Mouse (Mus musculus) lung, postnatal 10 days (tissue): ENCODE results near the gene Rab40b.

ENCODE experiments used
- DNase-seq: peaks from one replicate; pipeline ENCODE4 v3.0.0; 2021

The Rab40b gene

GRCm38 (mm10) chr11:121387750-121388553 lies at the start of gene Rab40b:
Gene Rab40b, minus strand, starts transcription at chr11:121388251.
- peak; percentile 98 for DNase-seq

- DNase-seq, result no peak
Measured at GRCm38 (mm10) chr11:121437236-121437635, 49.2 kb upstream of the Rab40b start.

GRCm38 (mm10) chr11:121434156-121435155 lies 46.4 kb upstream of the Rab40b start, which contains the start of gene Fn3k:
Gene Fn3k, plus strand, starts transcription at chr11:121434913.
- DNase-seq, result peak; percentile 92

- DNase-seq, result no peak
Measured at GRCm38 (mm10) chr11:121433397-121433796, 45.3 kb upstream of the Rab40b start.

- no peak for DNase-seq
Measured at GRCm38 (mm10) chr11:121421553-121422173, 33.6 kb upstream of the Rab40b start.

GRCm38 (mm10) chr11:121420830-121421552 lies 32.9 kb upstream of the Rab40b start, which contains the start of gene Fn3krp:
Gene Fn3krp, plus strand, starts transcription at chr11:121421401.
- peak; percentile 100 for DNase-seq

GRCm38 (mm10) chr11:121420379-121420778 lies 32.3 kb upstream of the Rab40b start:
- no peak for DNase-seq

GRCm38 (mm10) chr11:121418932-121419331 lies 30.9 kb upstream of the Rab40b start:
- DNase-seq, result no peak

GRCm38 (mm10) chr11:121417971-121418370 lies 29.9 kb upstream of the Rab40b start:
- DNase-seq, result no peak

GRCm38 (mm10) chr11:121415351-121415750 lies 27.3 kb upstream of the Rab40b start:
- peak; percentile 60 for DNase-seq

GRCm38 (mm10) chr11:121414762-121415161 lies 26.7 kb upstream of the Rab40b start:
- DNase-seq, result no peak

- DNase-seq, result no peak
Measured at GRCm38 (mm10) chr11:121407366-121408155, 19.5 kb upstream of the Rab40b start.

GRCm38 (mm10) chr11:121392405-121392804 lies 4.4 kb upstream of the Rab40b start:
- no peak for DNase-seq

- no peak for DNase-seq
Measured at GRCm38 (mm10) chr11:121390793-121391192, 2.7 kb upstream of the Rab40b start.

GRCm38 (mm10) chr11:121388554-121388945 lies 499 bp upstream of the Rab40b start:
- no peak for DNase-seq

GRCm38 (mm10) chr11:121380294-121380693 lies 7.8 kb downstream of the Rab40b start:
- DNase-seq, result no peak

GRCm38 (mm10) chr11:121378644-121379043 lies 9.4 kb downstream of the Rab40b start:
- DNase-seq, result no peak

GRCm38 (mm10) chr11:121373305-121373704 lies 14.7 kb downstream of the Rab40b start:
- DNase-seq, result no peak

GRCm38 (mm10) chr11:121370337-121370994 lies 17.6 kb downstream of the Rab40b start:
- no peak for DNase-seq

GRCm38 (mm10) chr11:121369622-121370021 lies 18.4 kb downstream of the Rab40b start:
- peak; percentile 56 for DNase-seq

GRCm38 (mm10) chr11:121368731-121369130 lies 19.3 kb downstream of the Rab40b start:
- DNase-seq, result no peak
